Mouse (Mus musculus) heart, adult 2 months (tissue): ENCODE data around the gene Dusp16.

Source experiments
- CTCF ChIP-seq: fragments of 200-600 bp; IDR thresholded peaks from 2 replicates; pipeline ENCODE4 v1.8.1; 2022; ENCODE audit warnings: antibody characterized with exemption, mild to moderate bottlenecking, moderate library complexity
- POLR2A ChIP-seq: fragments of 200-500 bp; IDR thresholded peaks from 2 replicates; pipeline ENCODE4 v1.6.1; 2011; ENCODE audit warnings: mild to moderate bottlenecking, low read depth, low read length, control low read depth; ENCODE audit not compliant: insufficient read depth

DNA sequence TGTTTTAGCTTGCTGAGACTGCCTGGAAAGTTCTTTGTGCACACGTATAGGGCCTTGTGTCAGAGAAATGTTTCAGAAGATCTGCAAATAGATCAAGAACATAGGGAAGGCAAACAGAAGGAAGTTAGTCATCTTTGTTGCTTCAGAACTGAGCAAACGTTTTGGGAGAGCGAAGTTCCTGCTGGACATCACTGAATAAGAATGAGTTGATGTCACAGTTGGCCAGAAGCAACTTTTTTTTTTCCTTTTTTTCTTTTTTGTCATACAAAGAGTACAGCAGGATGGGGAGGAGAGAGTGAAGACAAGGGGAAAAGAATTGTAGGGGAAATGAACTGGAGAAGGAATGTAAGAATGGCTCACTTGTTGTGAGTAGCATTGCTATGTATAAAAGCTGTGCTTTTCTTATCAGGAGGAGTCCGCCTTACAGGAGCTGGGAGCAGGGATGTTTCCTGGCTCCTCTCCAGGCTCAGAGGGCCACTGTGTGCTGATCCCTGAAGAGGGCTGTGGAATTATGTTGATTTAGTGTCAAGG lies 121.5 kb downstream of the Dusp16 start:
- TF ChIP-seq POLR2A: no peak
- no peak for TF ChIP-seq CTCF
